Mouse (Mus musculus) layer of hippocampus, postnatal 25 days (tissue): ENCODE measurements at regions not wholly inside any gene's neighbourhood (a gene's known extent, or its start where the extent isn't known, plus 50 kb on each side); places are given as distances from the start of the nearest gene placed in this dataset.

ENCODE experiments used
- DNase-seq, 2 experiments: peaks; one replicate each; pipeline ENCODE4 v3.0.0; 2022; ENCODE audit warnings: mixed read lengths in 2 of 2, low spot score in 1 of 2; ENCODE audit errors: extremely low spot score in 1 of 2

GRCm38 (mm10) chr11:40624126-40624778 lies 70.8 kb downstream of the Mat2b start:
- DNase-seq: no peak

DNA sequence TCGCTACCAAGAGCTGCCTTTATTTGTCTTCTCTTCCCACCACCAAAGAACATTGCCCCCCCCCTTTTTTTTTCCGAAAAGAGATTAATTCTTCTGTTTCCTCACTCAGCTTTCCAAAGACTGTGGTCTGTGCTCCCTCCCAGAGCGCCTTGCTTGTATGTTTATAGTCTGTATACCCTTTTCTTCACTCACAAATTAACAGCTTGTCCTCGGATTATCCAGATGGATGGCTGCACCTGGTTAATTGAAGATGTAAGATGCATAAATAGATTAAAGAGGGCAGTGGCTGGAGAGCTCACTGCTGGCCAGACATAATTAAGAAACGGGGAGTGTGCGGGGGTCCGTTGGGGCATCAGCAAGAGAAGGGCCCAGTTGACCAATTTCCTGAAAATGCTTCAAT lies 75.0 kb downstream of the Mat2b start:
- no peak for DNase-seq

GRCm38 (mm10) chr11:40603008-40603407 lies 92.0 kb downstream of the Mat2b start:
- no peak for DNase-seq

GRCm38 (mm10) chr11:40601572-40601909 lies 93.5 kb downstream of the Mat2b start:
- DNase-seq: peak in 1 of 2 experiments; percentile 38

- no peak for DNase-seq
These were observed 94.0 kb downstream of the Mat2b start for GRCm38 (mm10) chr11:40600773-40601571.

- no peak for DNase-seq
These were observed 94.8 kb downstream of the Mat2b start for GRCm38 (mm10) chr11:40599956-40600772.

GRCm38 (mm10) chr11:40596347-40596746 lies 98.7 kb downstream of the Mat2b start:
- DNase-seq: no peak

DNA sequence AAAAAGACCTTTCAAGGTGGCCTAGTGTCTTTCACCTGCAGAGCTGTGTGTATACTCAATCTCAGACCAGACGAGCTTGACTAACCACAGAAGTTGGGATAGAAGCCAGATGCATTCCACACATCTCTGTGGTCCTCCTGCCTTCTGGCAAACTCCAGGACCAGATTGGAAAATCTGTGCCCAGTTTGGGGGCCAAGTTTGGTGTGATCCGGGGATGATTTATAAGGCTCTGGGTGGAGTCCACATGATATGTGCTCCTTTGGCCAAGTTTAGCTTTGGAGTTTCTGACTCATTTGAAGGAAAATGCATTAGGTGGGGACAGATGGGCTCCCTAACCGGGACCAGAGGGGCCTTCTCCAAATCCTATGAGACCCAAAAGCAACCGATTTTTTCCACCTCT lies 102.9 kb downstream of the Mat2b start:
- DNase-seq: no peak

DNA sequence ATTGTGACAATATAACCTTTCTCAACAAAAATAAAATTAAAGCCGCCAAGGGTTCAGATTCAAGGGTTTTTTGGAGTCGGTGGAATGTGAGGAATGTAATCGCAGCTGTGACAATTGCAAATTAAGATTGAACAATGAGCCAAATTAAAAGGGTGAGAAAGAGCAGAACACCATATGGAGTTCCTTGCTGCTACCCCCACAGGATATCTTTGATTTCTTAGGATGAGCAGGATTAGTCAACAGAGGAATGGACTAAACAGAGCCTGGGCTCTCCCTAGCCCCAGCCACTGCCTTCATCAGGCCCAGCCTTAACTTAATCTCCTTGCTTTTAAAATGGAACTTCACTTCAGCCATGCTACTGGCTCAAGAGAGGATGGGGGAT lies 121.3 kb downstream of the Mat2b start:
- no peak for DNase-seq

- no peak for DNase-seq
These were observed 121.8 kb downstream of the Mat2b start for GRCm38 (mm10) chr11:40572953-40573757.

DNA sequence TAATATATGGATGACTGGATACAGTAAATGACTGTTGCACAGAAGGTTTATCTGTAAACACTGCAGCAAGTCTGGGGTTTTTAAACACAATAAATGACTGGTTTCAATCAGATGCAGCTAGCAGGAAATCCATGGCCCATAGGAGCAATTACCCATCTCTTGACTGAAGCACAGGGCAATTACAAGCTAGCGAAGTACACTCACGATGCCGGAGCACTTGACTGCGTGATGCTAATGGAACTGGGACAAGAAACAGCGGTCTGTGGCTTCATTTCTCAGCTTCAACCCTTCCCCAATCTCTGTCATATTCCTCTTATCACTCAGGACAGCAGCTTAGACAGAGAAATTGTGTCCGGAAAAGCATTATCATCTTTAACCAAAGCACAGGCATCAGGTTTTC lies 132.1 kb downstream of the Mat2b start:
- no peak for DNase-seq

DNA sequence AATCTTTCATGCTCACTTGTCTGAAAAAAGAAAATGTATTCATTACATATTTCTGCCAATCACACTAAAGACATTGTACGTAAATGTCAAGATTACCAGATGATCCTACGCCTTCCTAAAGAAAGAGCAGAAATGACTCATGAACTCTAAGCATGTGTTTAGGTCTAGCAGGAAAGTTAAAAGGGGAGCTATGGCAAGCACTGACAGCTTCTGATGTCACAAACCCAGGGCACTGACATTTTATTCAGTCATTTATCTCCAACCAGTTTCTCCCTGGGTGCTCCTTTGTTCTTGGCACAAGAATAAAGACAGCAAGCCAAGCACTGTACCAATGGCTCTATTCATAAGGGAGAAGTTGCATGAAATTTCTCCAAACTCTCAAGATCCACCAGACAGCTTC lies 133.0 kb downstream of the Mat2b start:
- no peak for DNase-seq

DNA sequence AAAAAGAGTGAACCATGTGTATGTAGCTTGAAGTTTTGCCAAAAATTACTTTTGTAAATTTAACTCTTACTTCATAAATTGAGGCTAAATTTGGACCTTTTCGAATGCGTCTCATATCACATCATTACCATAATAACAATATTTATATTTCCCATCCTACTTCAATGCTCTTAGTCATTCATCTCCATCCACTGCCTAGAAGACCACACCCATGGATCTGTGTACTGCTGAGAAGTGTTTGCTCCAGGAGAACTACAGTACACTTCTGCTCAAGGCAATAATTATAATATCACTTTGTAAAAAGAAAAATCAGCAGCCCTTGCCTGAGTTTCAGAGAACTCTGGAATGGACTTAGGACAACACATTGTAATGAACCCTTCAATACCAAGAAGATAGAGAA lies 133.6 kb downstream of the Mat2b start:
- DNase-seq: no peak

DNA sequence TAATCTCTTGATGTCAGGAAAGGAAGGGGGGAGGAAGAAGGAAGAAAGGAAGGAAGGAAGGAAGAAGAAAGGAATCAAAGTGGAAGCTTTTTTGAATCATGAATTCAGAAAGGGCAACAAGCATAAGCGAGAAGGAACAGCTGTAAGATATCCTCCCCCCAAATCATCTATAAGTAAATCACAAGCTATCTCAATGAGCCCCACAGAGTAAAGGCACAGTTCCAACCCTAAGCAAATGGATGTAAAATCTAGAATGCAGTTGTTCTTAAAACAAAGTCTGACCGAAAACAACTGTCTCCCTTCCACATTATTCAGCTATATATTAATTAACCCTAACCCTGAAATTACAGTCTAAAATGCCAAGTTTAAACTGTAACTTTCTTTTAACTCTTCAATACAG lies 136.5 kb downstream of the Mat2b start:
- DNase-seq: no peak

DNA sequence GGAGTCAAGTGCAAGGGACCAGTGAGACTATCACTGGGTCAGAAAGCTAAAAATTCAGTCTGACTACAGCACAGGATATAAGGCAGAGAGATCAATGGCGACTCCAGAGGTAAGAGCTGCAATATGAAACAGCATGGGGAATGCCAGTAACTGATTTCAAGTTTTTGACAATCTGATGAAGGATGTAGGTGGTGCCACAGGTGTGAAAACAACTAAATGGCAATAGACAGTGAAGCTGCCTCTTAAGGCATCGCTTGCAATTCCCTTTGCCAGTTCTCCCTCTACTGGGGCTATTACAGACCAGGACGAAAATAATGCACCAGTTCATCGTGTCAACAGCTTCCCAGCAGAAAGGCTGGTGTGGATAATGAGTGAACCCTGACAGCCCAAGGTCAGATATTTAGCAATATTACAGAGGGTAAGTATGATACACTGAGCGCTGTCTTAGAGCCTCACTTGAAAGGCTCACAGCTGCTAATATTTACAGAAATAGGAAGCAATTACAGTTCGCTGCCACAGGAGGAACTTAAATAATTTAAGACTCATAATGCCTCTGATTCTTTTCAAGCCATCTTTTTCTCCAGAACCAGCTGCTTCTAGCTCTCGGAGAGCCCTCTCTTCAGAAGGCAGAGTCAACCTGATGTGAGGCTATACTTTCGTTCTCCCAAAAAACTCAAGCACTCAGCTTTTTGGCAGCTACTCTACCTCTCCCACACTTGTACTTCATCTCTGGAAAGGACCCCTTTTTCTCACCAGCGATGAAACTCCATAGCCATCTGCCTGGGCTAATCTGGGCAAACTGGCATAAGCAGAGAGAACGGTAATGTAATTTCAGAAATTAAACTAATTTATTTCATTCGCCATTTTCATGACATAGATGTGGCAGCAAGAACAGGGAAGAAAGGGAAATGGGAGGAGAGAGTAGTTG lies 139.9 kb downstream of the Mat2b start:
- no peak for DNase-seq

GRCm38 (mm10) chr11:40552054-40552453 lies 142.9 kb downstream of the Mat2b start:
- no peak for DNase-seq

DNA sequence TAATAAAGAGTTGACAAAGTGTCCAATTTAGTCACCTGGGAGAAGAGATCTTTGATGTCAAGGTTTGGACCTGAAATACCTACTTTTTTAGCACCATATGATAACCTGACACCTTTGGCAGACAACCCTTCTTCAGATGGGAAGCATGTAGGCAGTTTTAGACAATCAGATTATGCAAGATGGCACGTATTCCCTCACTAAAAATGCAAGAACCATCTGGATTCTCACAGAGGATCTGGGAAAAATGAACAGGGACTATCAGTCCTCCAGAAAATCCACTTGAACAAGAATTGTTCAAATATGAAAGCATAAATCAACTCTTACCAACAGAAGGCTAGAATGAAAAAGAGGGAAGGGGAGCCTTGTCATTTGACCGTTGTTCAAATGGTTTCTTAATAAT lies 148.4 kb downstream of the Mat2b start:
- no peak for DNase-seq

DNA sequence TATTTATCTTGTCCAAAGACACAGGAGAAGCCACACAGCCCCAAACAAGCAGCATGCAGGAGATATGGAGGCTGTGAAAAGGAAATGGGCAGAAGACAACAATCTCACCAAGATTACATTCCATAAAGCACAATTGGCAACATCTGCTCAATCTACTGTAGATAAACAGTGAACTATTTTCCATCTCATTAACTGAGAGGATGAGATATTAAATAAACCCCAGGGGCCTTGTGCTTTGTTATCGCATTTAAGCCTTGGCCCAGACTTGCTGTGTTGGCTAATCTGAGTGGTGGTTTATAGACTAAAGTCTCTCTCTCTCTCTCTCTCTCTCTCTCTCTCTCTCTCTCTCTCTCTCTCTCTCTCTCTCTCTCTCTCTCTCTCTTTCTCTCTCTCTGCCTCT lies 149.5 kb downstream of the Mat2b start:
- no peak for DNase-seq

DNA sequence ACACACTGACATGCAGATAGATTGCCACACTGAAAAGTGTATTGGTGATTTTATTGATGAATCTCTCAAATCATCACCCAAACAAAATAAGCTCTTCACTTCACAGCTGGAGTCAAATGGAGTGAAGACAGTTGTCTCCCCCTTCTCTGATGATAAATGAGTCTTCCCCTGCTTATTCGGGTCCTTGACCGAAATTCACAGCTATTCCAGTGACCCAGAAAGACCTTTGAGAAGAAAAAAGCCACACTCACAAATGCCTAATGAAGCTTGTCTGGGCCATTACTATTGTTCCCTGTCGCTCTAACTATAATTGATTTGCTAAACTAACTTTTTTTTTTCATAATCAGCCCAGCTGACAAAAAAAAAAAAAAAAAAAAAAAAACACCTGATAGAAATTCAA lies 154.8 kb downstream of the Mat2b start:
- no peak for DNase-seq

GRCm38 (mm10) chr11:40539776-40540175 lies 155.2 kb downstream of the Mat2b start:
- DNase-seq: no peak
